Mouse (Mus musculus) bone marrow macrophage, adult 2 months (primary cell): ENCODE measurements around the gene Acot8. TPM values are rescaled to one million over a fixed set of nuclear protein-coding genes. Genes with fewer than 3 reads are reported as not detected.
A peak's percentile ranks its signal among the peaks of the same experiment; 100 is the strongest.

Source experiments
- H3K27ac ChIP-seq: 2 replicates; pipeline ENCODE4 v1.5.1; 2012; ENCODE audit warnings: low read depth, low read length; ENCODE audit not compliant: insufficient read depth
- H3K4me1 ChIP-seq: 2 replicates; pipeline ENCODE4 v1.6.1; 2012; ENCODE audit warnings: low read length; ENCODE audit not compliant: control insufficient read depth, insufficient read depth
- H3K4me3 ChIP-seq: 2 replicates; pipeline ENCODE4 v1.5.1; 2012; ENCODE audit warnings: mild to moderate bottlenecking, low read length, moderate library complexity; ENCODE audit not compliant: insufficient read depth
- CTCF ChIP-seq: IDR thresholded peaks from 2 replicates; pipeline ENCODE4 v1.5.1; 2012; ENCODE audit warnings: low read depth, mild to moderate bottlenecking, low read length, moderate library complexity
- POLR2A ChIP-seq: IDR thresholded peaks from 2 replicates; pipeline ENCODE4 v1.6.1; 2012; ENCODE audit warnings: mild to moderate bottlenecking, low read depth, low read length, borderline replicate concordance
- polyA plus RNA-seq: library from polyadenylated mRNA; stranded (reverse); fragments of >200 nt; gene quantifications from 2 replicates; pipeline ENCODE4 v1.2.4, GENCODE M21; 2012; ENCODE audit not compliant: missing spikeins, insufficient read depth, insufficient read length

Acot8 gene
- polyA plus RNA-seq, 1 experiment: 26.8 TPM

GRCm38 (mm10) chr2:164776130-164776529 is 28.6 kb downstream of the Acot8 start:
- no peak overlapping the region for H3K4me3 ChIP-seq
- TF ChIP-seq POLR2A: no peak
- H3K4me1 ChIP-seq: peaks cover 3% of the 10 kb centered on the region; the same call in 1 of the 2 replicates
- no peak overlapping the region for H3K27ac ChIP-seq

- Histone ChIP-seq H3K27ac (no peak overlapping the region), H3K4me1 (peaks cover 11% of the 10 kb centered on the region), H3K4me3 (no peak overlapping the region)
- TF ChIP-seq POLR2A (no peak), CTCF (no peak)
These were observed 30.7 kb downstream of the Acot8 start for GRCm38 (mm10) chr2:164773989-164774364.

- no peak overlapping the region for H3K4me3 ChIP-seq
- peaks cover 11% of the 10 kb centered on the region for H3K4me1 ChIP-seq
- TF ChIP-seq CTCF (no peak), POLR2A (no peak)
- H3K27ac ChIP-seq: no peak overlapping the region
These were observed 31.3 kb downstream of the Acot8 start for GRCm38 (mm10) chr2:164773229-164773988.

GRCm38 (mm10) chr2:164771123-164771522 is 33.6 kb downstream of the Acot8 start:
- Histone ChIP-seq H3K4me1 (peaks cover 11% of the 10 kb centered on the region), H3K27ac (no peak overlapping the region), H3K4me3 (peak overlapping the region; percentile 78)
- TF ChIP-seq POLR2A (no peak), CTCF (no peak)

- Histone ChIP-seq H3K4me1 (peaks cover 11% of the 10 kb centered on the region), H3K27ac (peak overlapping the region; percentile 18), H3K4me3 (peak overlapping the region; percentile 78)
- TF ChIP-seq CTCF (no peak), POLR2A (no peak)
These were observed 34.4 kb downstream of the Acot8 start for GRCm38 (mm10) chr2:164770279-164770678.

- Histone ChIP-seq H3K27ac (peak within 1 kb of the TSS; percentile 48), H3K4me3 (peak within 1 kb of the TSS; percentile 81), H3K4me1 (peaks cover 14% of the 10 kb centered on the region)
- TF ChIP-seq CTCF (no peak), POLR2A (no peak)
These were observed 35.2 kb downstream of the Acot8 start, which contains the start of gene Ube2c for GRCm38 (mm10) chr2:164769258-164770037. TSS of gene Ube2c (plus strand) at chr2:164769898.

- TF ChIP-seq POLR2A (no peak), CTCF (no peak)
These were observed 36.7 kb downstream of the Acot8 start for GRCm38 (mm10) chr2:164767812-164768540.

GRCm38 (mm10) chr2:164765841-164766240 is 38.8 kb downstream of the Acot8 start:
- Histone ChIP-seq H3K4me3 (no peak overlapping the region), H3K4me1 (peaks cover 18% of the 10 kb centered on the region), H3K27ac (no peak overlapping the region)
- TF ChIP-seq POLR2A (no peak), CTCF (no peak)

More at GRCm38 (mm10) chr2:164767812-164768540, 36.7 kb downstream of the Acot8 start:
- Histone ChIP-seq H3K4me3 (no peak overlapping the region), H3K4me1 (peaks cover 21% of the 10 kb centered on the region), H3K27ac (no peak overlapping the region)

GRCm38 (mm10) chr2:164762593-164762992 is 42.1 kb downstream of the Acot8 start:
- no peak overlapping the region for H3K27ac ChIP-seq
- peaks cover 27% of the 10 kb centered on the region for H3K4me1 ChIP-seq
- no peak overlapping the region for H3K4me3 ChIP-seq
- TF ChIP-seq CTCF: no peak

GRCm38 (mm10) chr2:164761971-164762370 is 42.7 kb downstream of the Acot8 start:
- no peak overlapping the region for H3K4me3 ChIP-seq
- TF ChIP-seq POLR2A (no peak), CTCF (no peak)
- H3K27ac ChIP-seq: no peak overlapping the region
- peaks cover 27% of the 10 kb centered on the region for H3K4me1 ChIP-seq
